17 mouse cellular contexts compared by ENCODE assay signal in the genomic region with DNA sequence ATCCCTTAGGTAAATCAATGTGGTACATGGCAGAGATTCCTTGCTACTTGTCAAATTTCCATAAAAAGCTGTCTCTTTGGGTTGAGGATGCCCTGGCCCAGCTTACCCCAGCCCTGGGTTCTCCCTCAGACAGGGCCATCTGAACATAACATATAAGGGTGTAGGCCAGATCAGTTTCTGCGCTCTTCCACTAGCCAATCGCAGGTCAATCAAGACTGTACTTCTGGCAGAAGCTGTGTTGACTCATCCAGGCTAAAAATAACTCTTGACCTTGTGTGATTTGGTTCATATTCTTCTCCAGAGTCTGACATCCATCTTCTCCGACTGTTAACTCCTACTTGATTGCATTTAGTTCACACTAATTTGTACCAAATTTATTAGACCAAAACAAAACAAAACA. TPM values are rescaled to one million over a fixed set of nuclear protein-coding genes. Genes with fewer than 3 reads are reported as not detected.
DNase-seq lines count a peak whose midpoint lies in the region; ATAC-seq lines count a peak whose summit lies in the region.
"Had no signal": no experiment of that assay in that cellular context is flagged by ENCODE, and none has a peak within 500 bp of the region (broad histone marks: within the 10 kb centered on the region; RNA-seq: fewer than 3 reads in every experiment).

No protein-coding gene starts in this region.

- no peaks in the 10 kb centered on the region for H3K27me3 ChIP-seq in embryonic facial prominence, embryonic 14.5 days (replicated peaks; ENCODE audit: control insufficient read depth, insufficient read depth, low read length)
- H3K27me3 ChIP-seq in embryonic facial prominence, embryonic 10.5 days (replicated peaks; ENCODE audit: low read depth, poor library complexity, severe bottlenecking): peaks cover under 1% of the 10 kb centered on the region; the same call in 1 of the 2 replicates
- H3K27me3 ChIP-seq in heart, embryonic 13.5 days (replicated peaks): no peaks in the 10 kb centered on the region
- H3K27me3 ChIP-seq: CH12.LX; hindbrain, embryonic 12.5 days; limb, embryonic 13.5 days had no signal

- 58% methylated on average over 3 of the region's 3 CpGs for WGBS in embryonic facial prominence, embryonic 14.5 days
- 85% methylated on average over 3 of the region's 3 CpGs for WGBS in embryonic facial prominence, embryonic 10.5 days
- WGBS in heart, embryonic 13.5 days: 23% methylated on average over 3 of the region's 3 CpGs

- peaks cover 11% of the 10 kb centered on the region for H3K4me1 ChIP-seq in embryonic facial prominence, embryonic 14.5 days (ENCODE audit: control insufficient read depth, insufficient read depth, low read length)
- H3K4me1 ChIP-seq in embryonic facial prominence, embryonic 10.5 days: peaks cover 9% of the 10 kb centered on the region
- peaks cover 56% of the 10 kb centered on the region for H3K4me1 ChIP-seq in heart, embryonic 13.5 days

- no peak for ATAC-seq in embryonic facial prominence, embryonic 14.5 days (ENCODE audit: low read depth)
- no peak for ATAC-seq in heart, embryonic 13.5 days (ENCODE audit: extremely low read depth, insufficient number of reproducible peaks, low FRiP score, low TSS enrichment)

- no peaks in the 10 kb centered on the region for H3K36me3 ChIP-seq in embryonic facial prominence, embryonic 14.5 days (ENCODE audit: control insufficient read depth, insufficient read depth, low read length)
- no peaks in the 10 kb centered on the region for H3K36me3 ChIP-seq in embryonic facial prominence, embryonic 10.5 days (replicated peaks)
- H3K36me3 ChIP-seq in heart, embryonic 13.5 days: no peaks in the 10 kb centered on the region
- H3K36me3 ChIP-seq: hindbrain, embryonic 12.5 days; limb, embryonic 13.5 days; lung, embryonic 15.5 days had no signal

- H3K9me3 ChIP-seq in embryonic facial prominence, embryonic 14.5 days (ENCODE audit: control insufficient read depth, low read length): no peaks in the 10 kb centered on the region
- H3K9me3 ChIP-seq in embryonic facial prominence, embryonic 10.5 days: no peaks in the 10 kb centered on the region
- no peaks in the 10 kb centered on the region for H3K9me3 ChIP-seq in heart, embryonic 13.5 days
- H3K9me3 ChIP-seq: hindbrain, embryonic 12.5 days; limb, embryonic 13.5 days; lung, embryonic 15.5 days had no signal

- DNase-seq in embryonic facial prominence, embryonic 14.5 days (ENCODE audit: low spot score): peak; percentile 59
- no peak for DNase-seq in embryonic facial prominence, embryonic 10.5 days (ENCODE audit: low spot score)
- peak; percentile 90 for DNase-seq in 3T3-L1 (ENCODE audit: low read depth, low spot score)
- peak; percentile 78 for DNase-seq in brain, adult 2 months (ENCODE audit: low read depth, low spot score)
- no peak for DNase-seq in thymus, postnatal 4 days
- DNase-seq in adrenal gland, adult 18-20 months (ENCODE audit: low spot score in 2 of 2): no peak
- no peak for DNase-seq in thymus, adult 18-20 months
- DNase-seq: kidney, adult 18-20 months; layer of hippocampus, adult 9-11 months; retina, postnatal 1 day; thymus, postnatal 36 days had no signal

- H3K27ac ChIP-seq in embryonic facial prominence, embryonic 14.5 days (replicated peaks; ENCODE audit: low read depth, low read length): no peak overlapping the region
- H3K27ac ChIP-seq in embryonic facial prominence, embryonic 10.5 days (replicated peaks): no peak overlapping the region
- peak overlapping the region; percentile 34 for H3K27ac ChIP-seq in heart, embryonic 13.5 days (replicated peaks)
- H3K27ac ChIP-seq: hindbrain, embryonic 12.5 days; limb, embryonic 13.5 days; lung, embryonic 15.5 days had no signal

- no peak overlapping the region for H3K4me3 ChIP-seq in embryonic facial prominence, embryonic 14.5 days (ENCODE audit: low read depth, low read length)
- no peak overlapping the region for H3K4me3 ChIP-seq in embryonic facial prominence, embryonic 10.5 days
- no peak overlapping the region for H3K4me3 ChIP-seq in heart, embryonic 13.5 days
- H3K4me3 ChIP-seq: hindbrain, embryonic 12.5 days; limb, embryonic 13.5 days; lung, embryonic 15.5 days had no signal

- no peak overlapping the region for H3K4me2 ChIP-seq in embryonic facial prominence, embryonic 14.5 days (ENCODE audit: low read depth, low read length)
- 0 out of 2 replicates have a peak overlapping the region, but pooled peaks have one; percentile 2 for H3K4me2 ChIP-seq in heart, embryonic 13.5 days
- H3K4me2 ChIP-seq: hindbrain, embryonic 12.5 days; limb, embryonic 13.5 days; lung, embryonic 15.5 days had no signal

- H3K9ac ChIP-seq in embryonic facial prominence, embryonic 14.5 days (ENCODE audit: low read depth, low read length): no peak overlapping the region
- H3K9ac ChIP-seq in heart, embryonic 13.5 days: no peak overlapping the region
- H3K9ac ChIP-seq: hindbrain, embryonic 12.5 days; limb, embryonic 13.5 days; lung, embryonic 15.5 days had no signal

RNA-seq across cellular contexts. Expression of gene Cpe, which starts 4.7 kb away (rescaled TPM):
- 204 and 228 TPM in 2 replicates for polyA plus RNA-seq in embryonic facial prominence, embryonic 14.5 days (2014; fragmentation: Nextera tagmentation; extraction: Ambion mirVana)
- polyA plus RNA-seq in embryonic facial prominence, embryonic 10.5 days (2016; fragmentation: Nextera tagmentation; extraction: Ambion mirVana): 75.7 and 81.6 TPM in 2 replicates
- 193 and 209 TPM in 2 replicates for polyA plus RNA-seq in heart, embryonic 13.5 days (2015; fragmentation: Nextera tagmentation; extraction: Ambion mirVana)
- total RNA-seq in adrenal gland, adult 18-20 months (2021): 100 to 1,000 TPM; 765 to 787 TPM
- total RNA-seq: megakaryocyte-erythroid progenitor cell, adult 5-6 weeks had no signal

RNA-seq across cellular contexts. Expression of gene Msmo1, which starts 45.4 kb away (rescaled TPM):
- 80.8 and 92.2 TPM in 2 replicates for polyA plus RNA-seq in embryonic facial prominence, embryonic 14.5 days (2014; fragmentation: Nextera tagmentation; extraction: Ambion mirVana)
- polyA plus RNA-seq in embryonic facial prominence, embryonic 10.5 days (2016; fragmentation: Nextera tagmentation; extraction: Ambion mirVana): 152 and 166 TPM in 2 replicates
- 50.3 and 54.8 TPM in 2 replicates for polyA plus RNA-seq in heart, embryonic 13.5 days (2015; fragmentation: Nextera tagmentation; extraction: Ambion mirVana)
- total RNA-seq in adrenal gland, adult 18-20 months (2021): 100 to 1,000 TPM; 225 to 240 TPM

Comparison
In these comparisons a context has a peak if more than half of its experiments do, and no peak if none do; other contexts are left out.
1. DNase-seq: peak in embryonic facial prominence, embryonic 14.5 days (single experiment), 3T3-L1 (single experiment) and brain, adult 2 months (single experiment); none in embryonic facial prominence, embryonic 10.5 days (single experiment), thymus, postnatal 4 days (single experiment), adrenal gland, adult 18-20 months (0 of 2) and thymus, adult 18-20 months (0 of 2).